Mouse (Mus musculus): ENCODE data around the gene Cdc42se2.

Gene Cdc42se2

GRCm38 (mm10) chr11:54793173-54793572 lies 5.7 kb upstream of the Cdc42se2 start:
- no peak for DNase-seq (ENCODE audit: low spot score)

- DNase-seq (ENCODE audit: low spot score): no peak
Measured at GRCm38 (mm10) chr11:54791458-54791857, 4.0 kb upstream of the Cdc42se2 start.

- peak; percentile 44 for DNase-seq (ENCODE audit: low spot score)
Measured at GRCm38 (mm10) chr11:54786858-54787487, 502 bp downstream of the Cdc42se2 start.

- no peak for DNase-seq (ENCODE audit: low spot score)
Measured at GRCm38 (mm10) chr11:54785566-54785965, 1.9 kb downstream of the Cdc42se2 start.

GRCm38 (mm10) chr11:54784436-54784835 lies 3.0 kb downstream of the Cdc42se2 start:
- DNase-seq (ENCODE audit: low spot score): no peak

- DNase-seq (ENCODE audit: low spot score): no peak
Measured at GRCm38 (mm10) chr11:54782253-54782652, 5.2 kb downstream of the Cdc42se2 start.

GRCm38 (mm10) chr11:54779946-54780345 lies 7.5 kb downstream of the Cdc42se2 start:
- DNase-seq (ENCODE audit: low spot score): no peak

- no peak for DNase-seq (ENCODE audit: low spot score)
Measured at GRCm38 (mm10) chr11:54778131-54778844, 9.2 kb downstream of the Cdc42se2 start.

GRCm38 (mm10) chr11:54777387-54778130 lies 9.9 kb downstream of the Cdc42se2 start:
- DNase-seq (ENCODE audit: low spot score): no peak

- DNase-seq (ENCODE audit: low spot score): no peak
Measured at GRCm38 (mm10) chr11:54776735-54777333, 10.6 kb downstream of the Cdc42se2 start.

GRCm38 (mm10) chr11:54776367-54776701 lies 11.1 kb downstream of the Cdc42se2 start:
- no peak for DNase-seq (ENCODE audit: low spot score)

- DNase-seq (ENCODE audit: low spot score): no peak
Measured at GRCm38 (mm10) chr11:54775628-54776366, 11.7 kb downstream of the Cdc42se2 start.

- DNase-seq (ENCODE audit: low spot score): no peak
Measured at GRCm38 (mm10) chr11:54774282-54775078, 13.0 kb downstream of the Cdc42se2 start.

- no peak for DNase-seq (ENCODE audit: low spot score)
Measured at GRCm38 (mm10) chr11:54771549-54771948, 15.9 kb downstream of the Cdc42se2 start.

- no peak for DNase-seq (ENCODE audit: low spot score)
Measured at GRCm38 (mm10) chr11:54769843-54770242, 17.6 kb downstream of the Cdc42se2 start.

- no peak for DNase-seq (ENCODE audit: low spot score)
Measured at GRCm38 (mm10) chr11:54768116-54768690, 19.3 kb downstream of the Cdc42se2 start.

GRCm38 (mm10) chr11:54764759-54765158 lies 22.7 kb downstream of the Cdc42se2 start:
- DNase-seq (ENCODE audit: low spot score): no peak

GRCm38 (mm10) chr11:54764026-54764425 lies 23.4 kb downstream of the Cdc42se2 start:
- no peak for DNase-seq (ENCODE audit: low spot score)

- no peak for DNase-seq (ENCODE audit: low spot score)
Measured at GRCm38 (mm10) chr11:54762735-54763134, 24.7 kb downstream of the Cdc42se2 start.

- DNase-seq (ENCODE audit: low spot score): no peak
Measured at GRCm38 (mm10) chr11:54757993-54758392, 29.5 kb downstream of the Cdc42se2 start.

Data from ovary, postnatal 10 days (tissue).